In genomic region chr1:183349840-183350239, GRCm38 (mm10) we compare ENCODE assay signal across 8 mouse cellular contexts. TPM values are rescaled to one million over a fixed set of nuclear protein-coding genes. Genes with fewer than 3 reads are reported as not detected.
DNase-seq lines count a peak whose midpoint lies in the region; ATAC-seq and TF ChIP-seq lines count a peak whose summit lies in the region.

No protein-coding gene starts in this region.

- peak; percentile 76 for ATAC-seq in erythroid progenitor cell, adult 5-6 weeks (replicated peaks; ENCODE audit: low FRiP score, poor library complexity, severe bottlenecking)
- no peak for ATAC-seq in midbrain, postnatal 0 days (ENCODE audit: low FRiP score)

- TF ChIP-seq EP300 in ES-Bruce4 (IDR thresholded peaks at IDR 0.05; ENCODE audit: insufficient read depth, low read depth, low read length) = no peak

- H3K4me2 ChIP-seq in midbrain, postnatal 0 days (ENCODE audit: low read depth, low read length, poor library complexity, severe bottlenecking) = no peak overlapping the region

- 22% methylated on average over 6 of the region's 6 CpGs for WGBS in midbrain, postnatal 0 days

- H3K4me3 ChIP-seq in ES-Bruce4 (ENCODE audit: low read depth, low read length) = no peak overlapping the region
- H3K4me3 ChIP-seq in midbrain, postnatal 0 days (ENCODE audit: low read depth, low read length) = no peak overlapping the region

- no peaks in the 10 kb centered on the region for H3K9me3 ChIP-seq in ES-Bruce4 (replicated peaks; ENCODE audit: control insufficient read depth, insufficient read depth, low read length, poor library complexity, severe bottlenecking)
- H3K9me3 ChIP-seq in midbrain, postnatal 0 days (ENCODE audit: low read length) = no peaks in the 10 kb centered on the region

- H3K36me3 ChIP-seq in ES-Bruce4 (ENCODE audit: control insufficient read depth, insufficient read depth, low read length, poor library complexity, severe bottlenecking) = peaks cover 11% of the 10 kb centered on the region; the same call in 1 of the 2 replicates
- peaks cover 27% of the 10 kb centered on the region for H3K36me3 ChIP-seq in midbrain, postnatal 0 days (ENCODE audit: insufficient read depth, low read length)

- no peaks in the 10 kb centered on the region for H3K4me1 ChIP-seq in ES-Bruce4 (ENCODE audit: control insufficient read depth, insufficient read depth, low read length)
- peaks cover 4% of the 10 kb centered on the region; the same call in 1 of the 2 replicates for H3K4me1 ChIP-seq in midbrain, postnatal 0 days (ENCODE audit: insufficient read depth, low read length)

- no peaks in the 10 kb centered on the region for H3K27me3 ChIP-seq in ES-Bruce4 (ENCODE audit: control insufficient read depth, insufficient read depth, low read length, poor library complexity, severe bottlenecking)
- H3K27me3 ChIP-seq in midbrain, postnatal 0 days (ENCODE audit: insufficient read depth, low read length) = no peaks in the 10 kb centered on the region

- peak; percentile 18 for TF ChIP-seq CTCF in ES-Bruce4 (IDR thresholded peaks at IDR 0.05; ENCODE audit: low read depth, low read length)
- peak; percentile 84 for TF ChIP-seq CTCF in midbrain, postnatal 0 days (IDR thresholded peaks at IDR 0.05)

- DNase-seq in left cerebral cortex, adult 18-20 months (ENCODE audit: low spot score in 2 of 2) = peak; percentile 35 to 40
- no peak for DNase-seq in left cerebral cortex, adult 11 months (ENCODE audit: low spot score)
- DNase-seq in brain, adult 2 months (ENCODE audit: low read depth, low spot score) = peak; percentile 93
- peak; percentile 65 for DNase-seq in kidney, postnatal 14 days
- peak; percentile 89 for DNase-seq in midbrain, postnatal 0 days (ENCODE audit: low spot score)
- peak; percentile 44 to 45 for DNase-seq in urinary bladder, postnatal 36 days (ENCODE audit: low spot score in 2 of 2)

- TF ChIP-seq POLR2A in ES-Bruce4 (IDR thresholded peaks at IDR 0.05; ENCODE audit: insufficient read depth, low read length) = no peak

- no peak overlapping the region for H3K27ac ChIP-seq in ES-Bruce4 (ENCODE audit: insufficient read depth, low read length)
- H3K27ac ChIP-seq in midbrain, postnatal 0 days (ENCODE audit: low read depth, low read length) = no peak overlapping the region

- no peak overlapping the region for H3K9ac ChIP-seq in ES-Bruce4 (ENCODE audit: low read depth, poor library complexity, severe bottlenecking)
- H3K9ac ChIP-seq in midbrain, postnatal 0 days (replicated peaks; ENCODE audit: low read length, poor library complexity, severe bottlenecking) = no peak overlapping the region

RNA-seq across cellular contexts. Expression of gene Mia3, which starts 19.5 kb away (rescaled TPM):
- total RNA-seq in left cerebral cortex, adult 18-20 months (2021) = 100 to 1,000 TPM; 240 to 241 TPM
- 155 and 167 TPM in 2 replicates for polyA plus RNA-seq in ES-Bruce4 (2011; ENCODE audit: insufficient read depth, insufficient read length, low read depth, missing spikeins)
- 25.6 and 59.5 TPM in 2 replicates for total RNA-seq in erythroid progenitor cell, adult 5-6 weeks (2015; ENCODE audit: low replicate concordance)
- 32.2 and 47.9 TPM in 2 replicates for total RNA-seq in erythroid progenitor cell, adult 5-6 weeks (2017; ENCODE audit: low replicate concordance)
- total RNA-seq in midbrain, postnatal 0 days (2014; rRNA removed) = 132 and 137 TPM in 2 replicates
- 87.9 and 108 TPM in 2 replicates for polyA plus RNA-seq in midbrain, postnatal 0 days (2015; fragmentation: Nextera tagmentation; extraction: Ambion mirVana)

RNA-seq across cellular contexts. Expression of gene Taf1a, which starts 38.9 kb away (rescaled TPM):
- 10 to 100 TPM; 18.2 to 20.7 TPM for total RNA-seq in left cerebral cortex, adult 18-20 months (2021)
- polyA plus RNA-seq in ES-Bruce4 (2011; ENCODE audit: insufficient read depth, insufficient read length, low read depth, missing spikeins) = 24.5 and 26.4 TPM in 2 replicates
- 0.84 and 2.5 TPM in 2 replicates for total RNA-seq in erythroid progenitor cell, adult 5-6 weeks (2015; ENCODE audit: low replicate concordance)
- total RNA-seq in erythroid progenitor cell, adult 5-6 weeks (2017; ENCODE audit: low replicate concordance) = 4.0 TPM in 1 of 2 replicates, not detected in the other
- 13.6 and 17.6 TPM in 2 replicates for total RNA-seq in midbrain, postnatal 0 days (2014; rRNA removed)
- polyA plus RNA-seq in midbrain, postnatal 0 days (2015; fragmentation: Nextera tagmentation; extraction: Ambion mirVana) = 10.2 and 10.3 TPM in 2 replicates

RNA-seq across cellular contexts. Expression of gene Brox, which starts 52.8 kb away (rescaled TPM):
- total RNA-seq in left cerebral cortex, adult 18-20 months (2021) = 10 to 100 TPM; 52.5 to 53.6 TPM
- polyA plus RNA-seq in ES-Bruce4 (2011; ENCODE audit: insufficient read depth, insufficient read length, low read depth, missing spikeins) = 40.4 and 40.5 TPM in 2 replicates
- total RNA-seq in erythroid progenitor cell, adult 5-6 weeks (2015; ENCODE audit: low replicate concordance) = 32.7 and 42.5 TPM in 2 replicates
- 82.6 and 82.8 TPM in 2 replicates for total RNA-seq in erythroid progenitor cell, adult 5-6 weeks (2017; ENCODE audit: low replicate concordance)
- 120 and 127 TPM in 2 replicates for total RNA-seq in midbrain, postnatal 0 days (2014; rRNA removed)
- polyA plus RNA-seq in midbrain, postnatal 0 days (2015; fragmentation: Nextera tagmentation; extraction: Ambion mirVana) = 88.5 and 89.1 TPM in 2 replicates

RNA-seq across cellular contexts. Expression of gene Aida, which starts 53.5 kb away (rescaled TPM):
- total RNA-seq in left cerebral cortex, adult 18-20 months (2021) = 10 to 100 TPM; 52.3 to 59.1 TPM
- polyA plus RNA-seq in ES-Bruce4 (2011; ENCODE audit: insufficient read depth, insufficient read length, low read depth, missing spikeins) = 64.9 and 74.6 TPM in 2 replicates
- 40.7 and 75.9 TPM in 2 replicates for total RNA-seq in erythroid progenitor cell, adult 5-6 weeks (2015; ENCODE audit: low replicate concordance)
- total RNA-seq in erythroid progenitor cell, adult 5-6 weeks (2017; ENCODE audit: low replicate concordance) = 90.7 and 92.3 TPM in 2 replicates
- total RNA-seq in midbrain, postnatal 0 days (2014; rRNA removed) = 64.5 TPM in 2 replicates
- polyA plus RNA-seq in midbrain, postnatal 0 days (2015; fragmentation: Nextera tagmentation; extraction: Ambion mirVana) = 40.0 and 44.8 TPM in 2 replicates
